Mouse (Mus musculus): ENCODE data around the gene Kdf1.

GRCm38 (mm10) chr4:133506573-133506972 lies 12.2 kb upstream of the Kdf1 start:
- TF ChIP-seq CTCF (IDR thresholded peaks at IDR 0.05; ENCODE audit: low read depth) (no peak), EP300 (IDR thresholded peaks at IDR 0.05; ENCODE audit: low read depth) (no peak)
